Mouse (Mus musculus) left cerebral cortex, adult 18-20 months (tissue): ENCODE measurements around the gene Gm6871. TPM values are rescaled to one million over a fixed set of nuclear protein-coding genes. Genes with fewer than 3 reads are reported as not detected.
"Not testable (repeated sequence)": the region's sequence is repeated elsewhere in the genome, so short reads cannot be mapped to it uniquely, and the experiment has no call there.

Experiments
- DNase-seq, 2 experiments: peaks; one replicate each; pipeline ENCODE4 v3.0.0; 2021 to 2022; ENCODE audit warnings: low spot score in 2 of 2, mixed read lengths in 1 of 2
- long read RNA-seq, 2 experiments: library from polyadenylated mRNA; stranded (forward); transcript quantifications; one replicate each; pipeline ENCODE4 v2.0.0; 2021
- total RNA-seq, 2 experiments: library from RNA; stranded (reverse); gene quantifications; 2 replicates each; pipeline ENCODE4 v1.2.3; 2021

The Gm6871 gene
- total RNA-seq: not detected
- long read RNA-seq, experiment 1: 0 reads
- long read RNA-seq, experiment 2: 0 reads

DNA sequence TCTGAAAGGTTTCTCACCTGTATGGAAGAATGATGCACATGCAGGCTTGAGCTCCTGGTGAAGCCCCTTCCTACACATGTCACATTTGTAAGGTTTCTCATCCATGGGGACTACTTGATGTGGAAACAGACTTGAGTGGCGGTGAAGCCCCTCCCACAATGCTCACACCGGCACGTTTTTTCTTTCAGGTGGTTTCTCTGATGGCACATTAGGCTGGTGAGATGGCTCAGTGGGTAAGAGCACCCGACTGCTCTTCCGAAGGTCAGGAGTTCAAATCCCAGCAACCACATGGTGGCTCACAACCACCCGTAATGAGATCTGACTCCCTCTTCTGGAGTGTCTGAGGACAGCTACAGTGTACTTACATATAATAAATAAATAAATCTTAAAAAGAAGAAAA, at the start of gene Gm6871:
Gm6871 (minus strand) TSS at position 101 of the 400 bp plus-strand sequence.
- DNase-seq: not testable (repeated sequence)

- not testable (repeated sequence) for DNase-seq
Measured at GRCm38 (mm10) chr7:41616241-41616640, 42.8 kb upstream of the Gm6871 start.

DNA sequence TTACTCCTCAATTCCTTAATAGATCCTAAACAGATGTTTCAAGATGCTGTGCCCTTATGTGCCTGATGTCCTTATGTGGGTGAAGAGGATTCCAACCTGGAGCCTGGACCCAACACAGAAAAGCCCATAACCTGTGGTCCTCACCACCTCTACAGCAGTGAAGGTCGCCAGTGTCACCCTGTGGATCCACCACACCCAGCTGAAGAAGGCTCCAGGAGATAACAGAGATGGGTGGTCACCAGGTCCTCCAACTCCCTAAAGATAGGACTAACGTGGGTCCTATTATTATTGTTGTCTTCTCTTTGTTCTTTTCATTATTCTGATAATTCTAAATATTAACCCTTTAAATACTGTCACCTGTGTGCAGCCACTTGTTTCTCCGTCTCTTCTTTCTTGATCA, 38.2 kb upstream of the Gm6871 start:
- DNase-seq: no peak

DNA sequence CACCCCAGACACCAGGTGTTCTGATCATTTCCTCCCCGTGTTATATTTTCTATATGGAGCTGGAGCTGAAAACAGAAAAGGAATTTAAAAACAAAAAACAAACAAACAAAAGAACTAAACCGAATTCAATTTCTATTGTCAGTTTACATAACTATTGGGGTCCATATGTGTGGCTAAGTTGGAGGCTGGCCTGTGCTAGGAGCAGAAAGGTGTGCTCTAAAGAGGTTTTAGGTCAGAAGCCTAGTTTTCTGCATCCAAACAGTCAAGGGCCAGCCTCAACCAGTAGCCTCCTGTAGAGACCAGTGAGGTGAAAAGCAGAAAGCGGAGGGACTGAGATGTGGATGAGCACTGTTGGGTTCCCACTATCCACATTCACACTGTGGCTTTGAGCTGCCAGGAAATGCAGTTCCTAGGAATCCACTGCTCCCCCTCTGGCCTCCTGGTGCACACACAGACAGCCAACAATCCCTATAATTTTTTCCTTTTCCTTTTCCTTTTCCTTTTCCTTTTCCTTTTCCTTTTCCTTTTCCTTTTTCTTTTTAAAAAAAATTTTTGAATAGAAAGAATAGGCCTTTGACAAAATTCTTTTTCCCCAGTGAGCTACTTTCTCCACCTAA, 26.6 kb upstream of the Gm6871 start:
- DNase-seq: no peak

- DNase-seq: peak; percentile 90 to 92
Measured at GRCm38 (mm10) chr7:41599034-41599813, 25.8 kb upstream of the Gm6871 start, which contains the start of gene 2610021A01Rik. TSS of gene 2610021A01Rik (plus strand) at chr7:41599230.

DNA sequence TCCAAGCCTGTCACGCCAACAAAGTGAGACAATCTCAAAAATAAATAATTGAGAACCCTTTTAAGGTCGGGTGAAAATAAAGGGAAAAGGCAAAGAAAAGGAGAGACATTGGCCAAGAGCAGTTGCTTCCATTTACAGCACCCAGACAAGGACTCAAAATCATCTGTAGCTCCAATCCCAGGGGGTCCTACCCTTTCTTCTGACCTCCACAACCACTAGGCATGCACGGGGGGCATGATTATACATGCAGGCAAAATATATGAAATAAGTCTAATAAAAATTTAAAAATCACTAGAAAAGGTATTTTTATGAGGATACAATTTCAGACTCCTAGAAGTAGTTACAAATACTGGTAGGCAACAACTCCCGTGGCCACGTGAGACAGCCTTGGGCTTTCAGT, 25.2 kb upstream of the Gm6871 start:
- DNase-seq: no peak

DNA sequence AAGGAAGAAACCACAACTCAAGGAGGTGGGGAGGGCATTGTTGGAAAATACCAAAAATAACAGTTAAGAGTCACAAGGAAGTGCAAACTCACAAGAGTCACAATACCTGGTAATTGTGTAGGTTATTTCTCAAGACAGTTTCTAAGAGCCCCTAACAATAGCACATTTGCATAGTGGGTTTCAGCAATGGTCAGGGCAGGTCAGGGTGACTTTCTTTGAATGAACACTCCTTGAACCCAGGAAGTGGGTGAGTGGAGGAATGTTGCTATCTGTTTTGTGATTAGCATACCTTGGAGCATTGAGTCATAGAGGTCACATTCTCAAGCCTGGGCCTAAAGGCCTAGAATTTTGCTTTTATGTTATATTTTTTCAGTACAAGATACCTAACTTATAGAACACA, 14.4 kb upstream of the Gm6871 start:
- not testable (repeated sequence) for DNase-seq

DNA sequence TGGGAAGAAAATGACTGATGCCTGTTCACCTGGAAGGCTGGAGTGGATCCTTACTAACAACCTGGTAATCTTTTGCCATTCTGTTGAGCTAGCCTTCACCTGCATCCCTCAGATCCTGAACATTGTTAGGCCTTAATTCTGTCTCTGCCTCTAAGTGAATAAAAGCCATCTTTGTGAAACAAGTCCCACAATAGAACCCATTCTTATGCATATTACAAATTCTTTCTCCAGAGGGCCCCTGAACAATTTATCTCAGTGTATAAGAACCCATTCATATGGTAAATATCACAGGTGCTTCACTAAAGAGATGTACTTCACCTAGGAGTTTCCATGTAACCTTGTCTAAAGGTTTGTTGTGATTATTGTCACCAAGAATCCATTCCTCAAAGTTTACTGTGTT, 8.6 kb upstream of the Gm6871 start:
- DNase-seq: no peak

GRCm38 (mm10) chr7:41577956-41578355, 4.5 kb upstream of the Gm6871 start:
- no peak for DNase-seq

DNA sequence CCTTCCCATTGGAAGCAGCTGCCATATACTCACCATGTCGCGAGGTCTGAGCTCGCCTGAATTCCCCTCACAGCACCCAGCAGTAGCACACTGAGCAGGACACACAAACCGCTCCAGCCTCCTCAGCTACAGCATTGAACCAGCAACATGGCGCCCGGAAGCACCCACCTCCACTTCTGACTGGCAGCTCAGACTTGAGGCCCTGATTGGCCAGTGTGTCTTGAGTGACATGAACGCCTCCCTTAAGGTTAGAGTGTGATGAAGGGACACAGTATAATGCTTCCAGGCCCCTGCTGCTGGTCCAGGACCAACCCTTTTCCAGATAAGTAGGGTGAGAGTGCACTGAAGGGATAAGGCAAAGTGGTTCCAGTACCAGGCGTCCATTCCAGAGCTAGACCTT, 12.8 kb downstream of the Gm6871 start:
- DNase-seq: no peak

- DNase-seq: no peak
Measured at GRCm38 (mm10) chr7:41512672-41513071, 60.8 kb downstream of the Gm6871 start.

DNA sequence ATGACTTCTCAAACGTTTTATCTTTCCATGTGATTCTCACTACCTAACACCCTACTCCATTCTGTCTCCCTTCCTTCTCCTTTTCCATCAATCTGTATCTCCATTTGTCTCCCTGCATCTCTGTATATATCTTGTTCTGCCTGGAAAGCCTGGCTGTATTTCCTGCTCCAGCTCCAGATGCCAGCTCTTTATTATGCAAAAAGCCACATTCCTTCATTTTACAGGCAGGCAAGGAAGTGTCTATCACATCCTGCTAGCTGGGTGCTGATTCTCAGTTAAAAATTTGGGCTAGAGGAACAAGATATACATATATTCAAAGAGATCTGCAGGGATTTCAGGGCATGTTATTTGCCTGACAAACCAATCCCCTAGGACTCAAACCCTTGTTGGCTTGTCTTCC, 61.3 kb downstream of the Gm6871 start:
- DNase-seq: no peak

- no peak for DNase-seq
Measured at GRCm38 (mm10) chr7:41502402-41502801, 71.1 kb downstream of the Gm6871 start.

- DNase-seq: peak; percentile 63 to 64
Measured at GRCm38 (mm10) chr7:41500151-41500934, 73.1 kb downstream of the Gm6871 start.

GRCm38 (mm10) chr7:41499389-41500049, 73.9 kb downstream of the Gm6871 start, which contains the start of the genes Gm20449 and AW146154:
TSS of gene Gm20449 (minus strand) at chr7:41499417.
TSS of gene AW146154 (minus strand) at chr7:41499890.
- peak; percentile 100 for DNase-seq

GRCm38 (mm10) chr7:41499018-41499388, 74.5 kb downstream of the Gm6871 start:
- not testable (repeated sequence) for DNase-seq

DNA sequence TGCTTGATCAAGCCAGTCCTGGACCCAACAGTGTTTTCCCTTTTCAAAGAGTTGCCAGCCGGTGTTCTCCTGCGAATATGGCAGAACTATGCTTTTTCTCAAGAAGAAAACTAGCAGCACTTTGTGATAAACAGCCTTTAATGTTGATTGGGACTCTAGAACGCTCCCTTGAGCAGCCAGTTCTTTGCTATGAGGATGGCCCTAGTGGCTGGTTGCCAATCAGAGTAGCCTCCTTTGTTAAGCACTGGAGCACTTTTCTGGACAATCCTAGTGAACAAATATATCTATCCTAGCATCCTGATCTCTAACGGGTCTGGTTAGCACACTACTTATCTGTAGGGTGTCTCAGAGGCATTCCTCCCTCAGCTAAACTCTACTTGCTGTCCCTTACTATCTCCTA, 75.0 kb downstream of the Gm6871 start:
- not testable (repeated sequence) for DNase-seq

- no peak for DNase-seq
Measured at GRCm38 (mm10) chr7:41497871-41498270, 75.6 kb downstream of the Gm6871 start.
